Mouse (Mus musculus) erythroblast, adult 5-6 weeks (primary cell): ENCODE results near the gene Mospd1. TPM values are rescaled to one million over a fixed set of nuclear protein-coding genes. Genes with fewer than 3 reads are reported as not detected.

Experiments used
- ATAC-seq: replicated peaks from 2 replicates; pipeline ENCODE4 v1.8.0; 2016; ENCODE audit warnings: moderate number of reproducible peaks, mild to moderate bottlenecking, moderate TSS enrichment, inconsistent platforms; ENCODE audit not compliant: poor library complexity, low FRiP score, severe bottlenecking
- total RNA-seq, 2 experiments: library from RNA; stranded (forward) in 1 of 2; stranded (reverse) in 1 of 2; fragments of 150-400 nt in 1 of 2; fragments of 200-764, 138-1000 nt in 1 of 2; gene quantifications; 2 replicates each; pipeline versions ENCODE4 v1.2.3 to v1.2.4; 2015 to 2017; ENCODE audit warnings: low replicate concordance in 2 of 2

Gene Mospd1
- total RNA-seq (2015; ENCODE audit: low replicate concordance) (67.1 and 79.0 TPM in 2 replicates), total RNA-seq (2017; ENCODE audit: low replicate concordance) (71.8 and 76.8 TPM in 2 replicates)

- ATAC-seq: peak; percentile 92
These were observed at the start of gene Mospd1 for GRCm38 (mm10) chrX:53370366-53370740. Gene Mospd1 (minus strand): TSS chrX:53370502.

- ATAC-seq: no peak
These were observed 16.1 kb upstream of the Mospd1 start for GRCm38 (mm10) chrX:53386362-53386761.

- ATAC-seq: no peak
These were observed 12.8 kb upstream of the Mospd1 start for GRCm38 (mm10) chrX:53383122-53383521.

- peak; percentile 92 for ATAC-seq
These were observed 552 bp downstream of the Mospd1 start for GRCm38 (mm10) chrX:53369534-53370365.

- no peak for ATAC-seq
These were observed 5.5 kb downstream of the Mospd1 start for GRCm38 (mm10) chrX:53364668-53365383.

- ATAC-seq: no peak
These were observed 21.9 kb downstream of the Mospd1 start for GRCm38 (mm10) chrX:53348374-53348773.

GRCm38 (mm10) chrX:53341531-53341930, 28.8 kb downstream of the Mospd1 start:
- peak; percentile 78 for ATAC-seq

- no peak for ATAC-seq
These were observed 32.9 kb downstream of the Mospd1 start for GRCm38 (mm10) chrX:53337355-53337754.

- no peak for ATAC-seq
These were observed 39.9 kb downstream of the Mospd1 start for GRCm38 (mm10) chrX:53330396-53330795.

GRCm38 (mm10) chrX:53321111-53321510, 49.2 kb downstream of the Mospd1 start:
- ATAC-seq: no peak

- ATAC-seq: no peak
These were observed 49.7 kb downstream of the Mospd1 start for GRCm38 (mm10) chrX:53320564-53320963.

Other genes starting within 250 kb of the Mospd1 start
- gene Plac1, start 130.4 kb downstream of the Mospd1 start, total RNA-seq (2015; ENCODE audit: low replicate concordance): not detected in 2 replicates
- gene Plac1, start 130.4 kb downstream of the Mospd1 start, total RNA-seq (2017; ENCODE audit: low replicate concordance): 0.26 TPM in 1 of 2 replicates, not detected in the other
- gene Fam122b, start 100.7 kb downstream of the Mospd1 start, total RNA-seq (2015; ENCODE audit: low replicate concordance): 6.5 and 9.0 TPM in 2 replicates
- gene Fam122b, start 100.7 kb downstream of the Mospd1 start, total RNA-seq (2017; ENCODE audit: low replicate concordance): 2.9 and 3.0 TPM in 2 replicates
- gene Fam122c, start 97.1 kb downstream of the Mospd1 start, total RNA-seq (2015; ENCODE audit: low replicate concordance): not detected in 2 replicates
- not detected in 2 replicates for gene Fam122c, start 97.1 kb downstream of the Mospd1 start, total RNA-seq (2017; ENCODE audit: low replicate concordance)
- gene Etd, start 64.4 kb upstream of the Mospd1 start, total RNA-seq (2015; ENCODE audit: low replicate concordance): not detected in 2 replicates
- not detected in 2 replicates for gene Etd, start 64.4 kb upstream of the Mospd1 start, total RNA-seq (2017; ENCODE audit: low replicate concordance)
- not detected in 2 replicates for gene Rtl8c, start 237.5 kb upstream of the Mospd1 start, total RNA-seq (2015; ENCODE audit: low replicate concordance)
- not detected in 2 replicates for gene Rtl8c, start 237.5 kb upstream of the Mospd1 start, total RNA-seq (2017; ENCODE audit: low replicate concordance)
- not detected in 2 replicates for gene Gm14597, start 238.5 kb upstream of the Mospd1 start, total RNA-seq (2015; ENCODE audit: low replicate concordance)
- not detected in 2 replicates for gene Gm14597, start 238.5 kb upstream of the Mospd1 start, total RNA-seq (2017; ENCODE audit: low replicate concordance)